Mouse (Mus musculus): ENCODE measurements around the gene 1810010D01Rik. TPM values are rescaled to one million over a fixed set of nuclear protein-coding genes. Genes with fewer than 3 reads are reported as not detected.
A peak's percentile ranks its signal among the peaks of the same experiment; 100 is the strongest.

Gene 1810010D01Rik
- total RNA-seq (2014; fragmentation: Nextera tagmentation) (0.45 TPM in 1 of 2 replicates, not detected in the other), total RNA-seq (2017) (not detected in 2 replicates)

- ATAC-seq (replicated peaks; ENCODE audit: low FRiP score, low TSS enrichment, poor library complexity, severe bottlenecking): no peak
Observed at GRCm38 (mm10) chr7:145208006-145208405, at the start of gene 1810010D01Rik. Gene 1810010D01Rik, minus strand, starts transcription at chr7:145208119.

GRCm38 (mm10) chr7:145256092-145256491 lies 48.2 kb upstream of the 1810010D01Rik start:
- no peak for ATAC-seq (replicated peaks; ENCODE audit: low FRiP score, low TSS enrichment, poor library complexity, severe bottlenecking)

DNA sequence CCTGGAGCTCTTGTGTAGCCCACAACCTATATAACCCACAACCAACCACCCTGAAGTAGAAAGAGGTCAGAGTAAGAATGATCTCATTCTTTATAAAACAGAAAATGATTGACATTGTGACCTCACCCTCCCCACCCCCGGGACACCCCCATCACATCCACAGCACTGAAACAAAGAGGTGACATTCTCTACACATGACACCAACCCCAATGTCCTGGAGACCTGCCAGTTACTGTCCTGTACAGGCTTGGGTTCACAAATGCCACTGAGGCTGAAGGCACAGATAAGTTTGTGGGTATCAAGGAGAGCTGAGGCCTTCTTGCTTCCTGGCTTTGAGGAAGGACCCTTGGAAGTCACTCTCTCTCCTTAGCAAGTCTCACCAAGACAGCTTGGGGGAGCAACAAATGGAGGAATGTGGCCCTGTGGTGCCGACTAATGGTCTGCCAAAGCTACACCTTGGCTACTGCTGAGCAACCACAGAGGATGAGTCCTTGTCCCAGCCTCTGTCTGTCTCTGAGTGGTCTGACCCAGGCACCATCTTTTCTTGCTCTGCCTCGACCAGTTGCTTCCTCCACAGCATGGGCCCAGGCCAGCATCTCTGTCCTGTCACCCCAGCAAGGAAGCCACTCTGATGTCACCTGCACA lies 46.2 kb upstream of the 1810010D01Rik start:
- ATAC-seq (replicated peaks; ENCODE audit: low FRiP score, low TSS enrichment, poor library complexity, severe bottlenecking): no peak

GRCm38 (mm10) chr7:145252715-145253476 lies 45.0 kb upstream of the 1810010D01Rik start:
- peak; percentile 80 for ATAC-seq (replicated peaks; ENCODE audit: low FRiP score, low TSS enrichment, poor library complexity, severe bottlenecking)

- ATAC-seq (replicated peaks; ENCODE audit: low FRiP score, low TSS enrichment, poor library complexity, severe bottlenecking): no peak
Observed at GRCm38 (mm10) chr7:145250225-145250624, 42.3 kb upstream of the 1810010D01Rik start.

GRCm38 (mm10) chr7:145248911-145249310 lies 41.0 kb upstream of the 1810010D01Rik start:
- ATAC-seq (replicated peaks; ENCODE audit: low FRiP score, low TSS enrichment, poor library complexity, severe bottlenecking): no peak

- peak; percentile 90 for ATAC-seq (replicated peaks; ENCODE audit: low FRiP score, low TSS enrichment, poor library complexity, severe bottlenecking)
Observed at GRCm38 (mm10) chr7:145242851-145243712, 35.2 kb upstream of the 1810010D01Rik start.

DNA sequence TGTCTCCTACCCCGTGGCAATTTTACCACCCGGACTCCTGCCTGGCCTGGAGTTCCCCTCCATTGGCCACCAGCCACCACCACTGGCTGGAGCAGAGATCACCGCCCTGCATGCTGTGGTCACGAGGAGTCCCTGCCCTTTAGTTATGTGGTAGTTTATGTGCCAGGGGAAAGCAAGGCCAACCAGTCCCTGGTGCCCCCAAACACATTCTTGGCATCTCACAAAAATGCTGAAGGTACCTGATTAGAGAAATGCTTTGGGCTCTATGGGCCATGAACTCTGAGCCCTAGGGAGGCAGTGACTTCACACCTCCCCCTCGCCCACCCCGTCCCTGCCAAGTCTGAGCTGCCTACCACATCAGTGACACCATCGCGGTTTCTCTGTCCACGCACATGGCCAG lies 34.1 kb upstream of the 1810010D01Rik start:
- ATAC-seq (replicated peaks; ENCODE audit: low FRiP score, low TSS enrichment, poor library complexity, severe bottlenecking): no peak

DNA sequence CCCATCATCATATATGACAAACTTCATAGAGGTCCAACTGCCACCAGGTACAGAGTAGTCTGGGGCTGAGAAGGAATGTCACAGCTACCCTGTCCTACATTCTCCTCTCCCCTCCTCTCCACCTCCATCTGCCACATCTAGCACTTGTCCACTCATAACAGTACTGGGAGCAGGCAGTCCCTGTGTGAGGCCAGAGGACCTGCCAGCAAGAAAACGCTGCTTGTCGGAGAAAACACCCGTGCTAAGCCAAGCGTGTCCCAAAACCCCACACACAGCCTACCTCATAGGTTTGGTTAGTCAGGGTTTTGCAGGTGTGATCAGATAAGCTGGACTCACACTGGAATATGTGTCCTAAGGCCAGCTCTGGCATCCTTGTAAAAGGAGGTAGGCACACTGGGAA lies 33.0 kb upstream of the 1810010D01Rik start:
- ATAC-seq (replicated peaks; ENCODE audit: low FRiP score, low TSS enrichment, poor library complexity, severe bottlenecking): no peak

GRCm38 (mm10) chr7:145239736-145240505 lies 32.0 kb upstream of the 1810010D01Rik start:
- no peak for ATAC-seq (replicated peaks; ENCODE audit: low FRiP score, low TSS enrichment, poor library complexity, severe bottlenecking)

DNA sequence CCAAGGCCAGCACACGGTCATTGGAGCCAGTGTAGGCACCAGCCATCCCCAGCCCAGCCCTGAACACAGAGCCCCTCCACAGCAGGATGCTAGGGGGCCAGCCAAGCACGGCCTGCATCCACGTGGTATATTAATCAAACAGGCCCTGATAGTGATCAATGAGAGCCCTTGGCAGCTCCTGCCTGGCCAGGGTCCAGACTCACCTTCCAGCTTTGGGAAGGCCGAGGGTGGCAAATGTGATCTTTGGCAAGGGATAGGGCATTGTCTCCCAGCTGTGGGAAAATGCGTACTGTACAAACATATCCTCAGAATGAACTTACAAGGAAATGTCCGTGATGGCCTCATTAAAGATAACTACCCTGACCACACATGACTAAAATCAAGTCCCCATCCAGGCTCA lies 31.2 kb upstream of the 1810010D01Rik start:
- ATAC-seq (replicated peaks; ENCODE audit: low FRiP score, low TSS enrichment, poor library complexity, severe bottlenecking): no peak

- ATAC-seq (replicated peaks; ENCODE audit: low FRiP score, low TSS enrichment, poor library complexity, severe bottlenecking): no peak
Observed at GRCm38 (mm10) chr7:145234841-145235790, 27.2 kb upstream of the 1810010D01Rik start.

DNA sequence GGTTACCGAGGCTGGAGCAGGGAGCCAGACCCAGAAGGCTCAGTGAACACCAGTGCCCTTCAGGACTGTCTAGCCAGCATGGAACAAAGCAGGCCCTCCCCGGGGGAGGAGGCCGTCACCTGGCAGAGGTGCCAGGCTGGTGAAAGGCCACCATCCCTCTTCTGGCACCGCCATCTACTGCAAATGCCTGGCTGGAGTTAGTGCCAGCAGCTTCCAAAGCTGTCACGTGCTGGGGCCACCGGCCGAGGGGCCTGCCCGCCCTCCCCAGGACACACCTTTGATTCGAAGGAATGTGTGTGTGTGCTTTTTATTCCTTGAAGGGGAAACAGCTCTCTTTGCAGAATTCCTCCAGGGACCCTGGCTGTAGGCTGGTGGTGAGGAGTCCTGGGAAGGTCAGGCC lies 23.7 kb upstream of the 1810010D01Rik start:
- no peak for ATAC-seq (replicated peaks; ENCODE audit: low FRiP score, low TSS enrichment, poor library complexity, severe bottlenecking)

- no peak for ATAC-seq (replicated peaks; ENCODE audit: low FRiP score, low TSS enrichment, poor library complexity, severe bottlenecking)
Observed at GRCm38 (mm10) chr7:145226641-145227040, 18.7 kb upstream of the 1810010D01Rik start.

DNA sequence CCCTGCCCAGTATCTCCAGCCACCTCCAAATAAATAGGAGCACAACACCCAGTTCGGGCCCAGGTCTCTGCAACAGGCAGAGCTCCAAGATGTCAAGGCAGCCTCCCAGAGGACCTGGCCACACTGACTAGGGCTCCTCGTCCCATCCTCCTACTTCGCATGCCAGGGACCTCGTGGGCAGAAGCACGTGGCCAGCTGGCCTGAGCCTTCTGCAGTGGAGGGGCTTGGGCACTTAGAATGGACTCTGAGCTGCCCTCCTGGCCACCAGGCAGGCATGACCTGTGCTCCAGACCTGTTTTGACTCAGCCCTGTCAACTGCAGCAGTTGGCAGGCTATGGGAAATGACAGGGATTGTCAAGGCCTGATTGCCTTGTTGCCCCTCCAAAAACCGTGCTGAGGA lies 17.7 kb upstream of the 1810010D01Rik start:
- no peak for ATAC-seq (replicated peaks; ENCODE audit: low FRiP score, low TSS enrichment, poor library complexity, severe bottlenecking)

- ATAC-seq (replicated peaks; ENCODE audit: low FRiP score, low TSS enrichment, poor library complexity, severe bottlenecking): peak; percentile 39; the same call in 1 of the 2 replicates
Observed at GRCm38 (mm10) chr7:145221841-145222689, 14.1 kb upstream of the 1810010D01Rik start.

- ATAC-seq (replicated peaks; ENCODE audit: low FRiP score, low TSS enrichment, poor library complexity, severe bottlenecking): no peak
Observed at GRCm38 (mm10) chr7:145221346-145221745, 13.4 kb upstream of the 1810010D01Rik start.

Measured in megakaryocyte-erythroid progenitor cell, adult 5-6 weeks (primary cell).